Mouse (Mus musculus): Measurements from ENCODE around the gene Hist1h2bp.

DNA sequence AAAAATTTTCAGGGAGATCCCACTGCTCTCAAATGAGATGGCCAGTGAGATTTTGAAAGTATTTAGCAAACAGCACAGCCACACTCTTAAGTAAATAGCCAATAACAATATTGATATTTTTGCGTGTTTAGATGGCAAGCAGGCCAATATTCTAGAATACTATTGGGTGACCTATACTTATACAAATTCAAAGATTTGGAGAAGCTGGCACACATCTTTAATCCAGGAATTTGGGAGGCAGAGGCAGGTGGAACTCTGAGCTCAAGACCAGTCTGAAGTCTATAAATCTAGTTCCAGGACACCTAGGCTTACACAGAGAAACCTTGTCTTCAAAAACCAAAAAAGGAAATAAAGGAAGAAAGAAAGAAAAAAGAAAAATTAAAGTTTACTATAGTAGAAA lies 5.6 kb upstream of the Hist1h2bp start:
- TF ChIP-seq CTCF (IDR thresholded peaks at IDR 0.05; ENCODE audit: low read depth) (no peak), EP300 (IDR thresholded peaks at IDR 0.05; ENCODE audit: low read depth) (no peak)
